Mouse (Mus musculus): Measurements from ENCODE around the gene Prr19. TPM values are rescaled to one million over a fixed set of nuclear protein-coding genes. Genes with fewer than 3 reads are reported as not detected.
"Not testable (repeated sequence)": the region's sequence is repeated elsewhere in the genome, so short reads cannot be mapped to it uniquely, and the experiment has no call there.

The Prr19 gene
- polyA plus RNA-seq, 2 experiments from 2014 or later = not detected

DNA sequence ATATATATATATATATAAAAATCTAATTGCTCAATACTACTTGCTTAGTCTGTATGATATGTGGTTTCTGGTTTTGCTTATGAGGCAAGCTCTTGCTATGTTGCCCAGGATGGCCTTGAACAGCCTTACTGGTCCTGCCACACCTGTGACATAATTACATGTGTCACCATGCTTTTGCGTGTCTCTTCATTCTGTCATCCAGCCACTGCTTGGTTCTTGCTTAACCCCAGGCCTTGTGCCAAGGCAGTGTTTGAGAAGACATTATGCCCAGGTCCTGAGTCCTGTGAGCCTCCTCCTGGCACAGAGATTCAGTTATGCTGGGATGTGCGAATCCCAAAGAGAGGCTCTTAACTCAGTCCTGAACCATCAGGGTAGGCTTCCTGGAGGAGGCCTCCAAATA is 22.0 kb downstream of the Prr19 start:
- no peak for ATAC-seq

- not testable (repeated sequence) for ATAC-seq
These were observed 24.2 kb downstream of the Prr19 start for GRCm38 (mm10) chr7:25325431-25325830.

- ATAC-seq = no peak
These were observed 25.0 kb downstream of the Prr19 start for GRCm38 (mm10) chr7:25326233-25326632.

DNA sequence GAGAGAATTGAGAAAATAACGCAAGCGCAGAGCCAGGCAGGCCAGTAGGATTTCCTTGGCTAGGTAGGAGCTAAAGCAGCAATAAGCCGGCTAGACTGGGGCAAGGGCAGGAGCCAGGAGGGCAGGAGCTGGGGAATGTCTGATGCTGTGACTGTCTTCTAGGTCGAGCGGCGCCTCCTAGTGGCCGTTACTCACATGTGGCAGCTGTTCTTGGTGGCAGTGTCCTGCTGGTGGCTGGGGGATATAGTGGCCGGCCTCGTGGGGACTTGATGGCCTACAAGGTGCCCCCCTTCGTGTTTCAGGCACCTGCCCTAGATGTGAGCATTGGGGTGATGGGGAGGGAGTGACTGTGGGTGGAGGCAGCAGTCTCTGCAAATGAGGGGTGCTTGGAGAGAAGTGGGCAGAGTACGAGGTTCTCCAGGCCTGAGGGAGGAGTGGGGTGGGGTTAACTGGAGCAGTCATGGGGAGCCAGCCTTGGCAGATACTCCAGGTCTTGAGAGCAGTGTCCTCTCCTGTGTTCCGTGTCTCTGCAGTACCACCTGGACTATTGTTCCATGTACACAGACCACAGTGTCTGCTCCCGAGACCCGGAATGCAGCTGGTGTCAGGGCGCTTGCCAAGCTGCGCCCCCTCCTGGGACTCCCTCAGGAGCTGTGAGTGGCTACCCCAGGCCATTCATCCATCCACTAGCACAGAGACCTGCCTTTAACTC is 32.5 kb downstream of the Prr19 start:
- ATAC-seq = no peak

- ATAC-seq = no peak
These were observed 33.3 kb downstream of the Prr19 start for GRCm38 (mm10) chr7:25334472-25334871.

DNA sequence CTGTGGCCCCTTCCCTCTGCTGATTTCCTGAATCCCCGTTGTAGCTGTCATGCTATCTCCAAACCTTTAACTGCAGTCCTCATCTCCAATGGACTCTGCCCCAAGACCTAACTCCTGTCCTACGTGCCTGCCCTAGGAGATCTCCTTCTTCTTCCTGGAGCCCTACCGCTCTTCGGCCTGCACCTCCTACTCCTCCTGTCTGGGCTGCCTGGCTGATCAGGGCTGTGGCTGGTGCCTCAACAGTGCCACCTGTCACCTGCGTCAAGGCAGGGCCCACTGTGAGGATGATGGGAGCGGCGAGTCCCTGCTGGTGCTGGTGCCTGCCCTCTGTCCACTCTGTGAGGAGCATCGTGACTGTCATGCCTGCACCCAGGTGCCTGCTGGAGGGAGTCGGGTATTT is 38.1 kb downstream of the Prr19 start:
- no peak for ATAC-seq

DNA sequence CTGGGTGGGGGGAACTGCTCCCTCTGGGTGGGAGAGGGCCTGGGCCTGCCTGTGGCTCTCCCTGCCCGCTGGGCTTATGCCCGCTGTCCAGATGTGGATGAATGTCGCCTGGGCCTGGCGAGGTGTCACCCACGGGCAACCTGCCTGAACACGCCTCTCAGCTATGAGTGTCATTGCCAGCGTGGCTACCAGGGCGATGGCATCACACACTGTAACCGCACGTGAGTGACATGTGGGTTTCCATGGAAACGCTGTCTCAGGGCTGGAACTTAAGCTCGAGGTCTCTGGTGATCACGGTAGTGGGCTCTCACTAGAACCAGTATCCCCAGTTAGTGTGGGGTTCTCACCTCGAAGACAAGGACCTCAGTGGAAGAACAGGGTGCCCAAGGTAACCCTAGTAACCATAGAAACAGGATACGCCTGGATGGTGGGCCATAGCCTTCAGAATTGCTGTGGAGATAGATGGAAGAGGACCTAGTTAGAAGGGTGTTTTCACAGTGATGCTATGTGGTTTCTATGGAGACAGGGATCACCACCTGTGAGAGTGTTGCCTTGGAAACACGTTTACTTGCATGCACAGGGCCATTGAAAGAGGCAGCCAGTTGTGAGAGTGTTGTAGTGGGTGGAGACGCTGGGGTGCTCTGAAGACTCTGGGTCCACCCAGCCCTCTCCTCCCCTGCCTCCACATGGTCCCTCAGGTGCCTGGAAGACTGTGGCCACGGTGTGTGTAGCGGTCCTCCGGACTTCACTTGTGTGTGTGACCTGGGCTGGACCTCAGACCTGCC is 40.0 kb downstream of the Prr19 start:
- ATAC-seq = no peak

DNA sequence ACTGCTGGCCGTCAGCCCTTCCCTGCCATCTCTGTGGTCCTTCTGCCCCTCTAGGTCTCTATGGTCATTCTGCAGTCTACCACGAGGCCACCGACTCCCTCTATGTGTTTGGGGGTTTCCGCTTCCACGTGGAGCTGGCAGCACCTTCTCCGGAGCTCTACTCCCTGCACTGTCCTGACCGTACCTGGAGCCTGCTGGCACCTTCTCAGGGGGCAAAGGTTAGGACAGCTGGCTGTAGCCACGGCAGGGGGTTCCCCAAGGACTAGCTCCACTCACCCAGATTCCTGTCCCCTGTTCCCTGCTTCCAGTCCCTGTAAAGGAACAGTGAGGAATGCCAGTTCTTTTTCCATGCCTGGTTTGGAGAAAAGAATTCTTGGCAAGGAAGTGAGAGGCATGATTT is 47.6 kb downstream of the Prr19 start:
- ATAC-seq = no peak

Other genes with a start within 250 kb of the Prr19 start
- gene Grik5, start 229.1 kb upstream of the Prr19 start, polyA plus RNA-seq (2017; shearing (Covaris generic)) = 1 to 10 TPM; 4.1 to 4.5 TPM
- gene Zfp574, start 228.8 kb upstream of the Prr19 start, polyA plus RNA-seq (2017; shearing (Covaris generic)) = 10 to 100 TPM; 11.3 to 15.1 TPM
- 10 to 100 TPM; 25.9 to 29.4 TPM for gene Pou2f2, start 121.7 kb upstream of the Prr19 start, polyA plus RNA-seq (2017; shearing (Covaris generic))
- 10 to 100 TPM; 23.6 to 29.8 TPM for gene Dedd2, start 80.8 kb upstream of the Prr19 start, polyA plus RNA-seq (2017; shearing (Covaris generic))
- 1 to 10 TPM; 2.8 to 3.0 TPM for gene Zfp526, start 80.0 kb upstream of the Prr19 start, polyA plus RNA-seq (2017; shearing (Covaris generic))
- gene Gsk3a, start 63.6 kb upstream of the Prr19 start, polyA plus RNA-seq (2017; shearing (Covaris generic)) = 10 to 100 TPM in 1 of 2 experiments, 1 to 10 TPM in 1; 8.9 to 11.3 TPM
- under 1 TPM; 0.22 to 0.42 TPM for gene Erf, start 50.6 kb upstream of the Prr19 start, polyA plus RNA-seq (2017; shearing (Covaris generic))
- gene Cic, start 33.7 kb upstream of the Prr19 start, polyA plus RNA-seq (2017; shearing (Covaris generic)) = 10 to 100 TPM; 24.1 to 27.2 TPM
- gene Pafah1b3, start 3.4 kb upstream of the Prr19 start, polyA plus RNA-seq (2017; shearing (Covaris generic)) = 10 to 100 TPM; 23.6 to 42.6 TPM
- gene Tmem145, start 4.7 kb downstream of the Prr19 start, polyA plus RNA-seq (2017; shearing (Covaris generic)) = not detected
- under 1 TPM; 0.10 to 0.11 TPM for gene Megf8, start 15.8 kb downstream of the Prr19 start, polyA plus RNA-seq (2017; shearing (Covaris generic))
- gene Cnfn, start 68.3 kb downstream of the Prr19 start, polyA plus RNA-seq (2017; shearing (Covaris generic)) = not detected
- gene Lipe, start 97.3 kb downstream of the Prr19 start, polyA plus RNA-seq (2017; shearing (Covaris generic)) = 10 to 100 TPM; 14.2 to 24.4 TPM
- gene Cxcl17, start 111.5 kb downstream of the Prr19 start, polyA plus RNA-seq (2017; shearing (Covaris generic)) = not detected
- 1 to 10 TPM in 1 of 2 experiments, not detected in 1; 1.2 TPM for gene Ceacam1, start 176.2 kb downstream of the Prr19 start, polyA plus RNA-seq (2017; shearing (Covaris generic))
- gene Ceacam2, start 238.4 kb downstream of the Prr19 start, polyA plus RNA-seq (2017; shearing (Covaris generic)) = not detected